Mouse (Mus musculus): ENCODE results near the gene H2-Q7. TPM values are rescaled to one million over a fixed set of nuclear protein-coding genes. Genes with fewer than 3 reads are reported as not detected.
"Not testable (repeated sequence)": the region's sequence is repeated elsewhere in the genome, so short reads cannot be mapped to it uniquely, and the experiment has no call there.

The H2-Q7 gene
- polyA plus RNA-seq, 1 experiment: 139 TPM

- H3K27ac ChIP-seq (ENCODE audit: insufficient read depth, low read depth, low read length); H3K4me3 ChIP-seq (ENCODE audit: insufficient read depth, low read depth, low read length); H3K4me1 ChIP-seq (ENCODE audit: control insufficient read depth, insufficient read depth, low read length); DNase-seq; H3K27me3 ChIP-seq (replicated peaks; ENCODE audit: control insufficient read depth, insufficient read depth, low read length); H3K36me3 ChIP-seq (ENCODE audit: control insufficient read depth, insufficient read depth, low read length): not testable (repeated sequence)
- TF ChIP-seq CTCF (conservative IDR thresholded peaks at IDR 0.05; ENCODE audit: insufficient read depth, insufficient read length, low read depth, low read length): peak; percentile 59
- WGBS: 19% methylated on average over 11 of the region's 11 CpGs
Measured at GRCm38 (mm10) chr17:35420206-35420810, 18.6 kb upstream of the H2-Q7 start.

GRCm38 (mm10) chr17:35421331-35421730 lies 17.6 kb upstream of the H2-Q7 start:
- WGBS: 97% methylated on average over 4 of the region's 4 CpGs
- not testable (repeated sequence) for H3K4me3 ChIP-seq (ENCODE audit: insufficient read depth, low read depth, low read length); H3K36me3 ChIP-seq (ENCODE audit: control insufficient read depth, insufficient read depth, low read length)

GRCm38 (mm10) chr17:35422360-35422759 lies 16.6 kb upstream of the H2-Q7 start:
- 92% methylated on average over 5 of the region's 5 CpGs for WGBS

More at GRCm38 (mm10) chr17:35421331-35421730, 17.6 kb upstream of the H2-Q7 start:
- not testable (repeated sequence) for DNase-seq; H3K27ac ChIP-seq (ENCODE audit: insufficient read depth, low read depth, low read length); H3K4me1 ChIP-seq (ENCODE audit: control insufficient read depth, insufficient read depth, low read length); H3K27me3 ChIP-seq (replicated peaks; ENCODE audit: control insufficient read depth, insufficient read depth, low read length)

GRCm38 (mm10) chr17:35423131-35423810 lies 15.7 kb upstream of the H2-Q7 start:
- not testable (repeated sequence) for DNase-seq; H3K36me3 ChIP-seq (ENCODE audit: control insufficient read depth, insufficient read depth, low read length); H3K27me3 ChIP-seq (replicated peaks; ENCODE audit: control insufficient read depth, insufficient read depth, low read length); H3K27ac ChIP-seq (ENCODE audit: insufficient read depth, low read depth, low read length); H3K4me1 ChIP-seq (ENCODE audit: control insufficient read depth, insufficient read depth, low read length); H3K4me3 ChIP-seq (ENCODE audit: insufficient read depth, low read depth, low read length)
- 68% methylated on average over 3 of the region's 3 CpGs for WGBS

More at GRCm38 (mm10) chr17:35422360-35422759, 16.6 kb upstream of the H2-Q7 start:
- H3K27me3 ChIP-seq (replicated peaks; ENCODE audit: control insufficient read depth, insufficient read depth, low read length); H3K36me3 ChIP-seq (ENCODE audit: control insufficient read depth, insufficient read depth, low read length); DNase-seq; H3K4me3 ChIP-seq (ENCODE audit: insufficient read depth, low read depth, low read length); H3K27ac ChIP-seq (ENCODE audit: insufficient read depth, low read depth, low read length); H3K4me1 ChIP-seq (ENCODE audit: control insufficient read depth, insufficient read depth, low read length): not testable (repeated sequence)

GRCm38 (mm10) chr17:35424106-35424505 lies 14.8 kb upstream of the H2-Q7 start:
- not testable (repeated sequence) for H3K4me3 ChIP-seq (ENCODE audit: insufficient read depth, low read depth, low read length); H3K27me3 ChIP-seq (replicated peaks; ENCODE audit: control insufficient read depth, insufficient read depth, low read length); H3K4me1 ChIP-seq (ENCODE audit: control insufficient read depth, insufficient read depth, low read length); H3K36me3 ChIP-seq (ENCODE audit: control insufficient read depth, insufficient read depth, low read length); DNase-seq; H3K27ac ChIP-seq (ENCODE audit: insufficient read depth, low read depth, low read length)
- WGBS: 97% methylated on average over 3 of the region's 3 CpGs

- not testable (repeated sequence) for H3K4me1 ChIP-seq (ENCODE audit: control insufficient read depth, insufficient read depth, low read length); H3K27ac ChIP-seq (ENCODE audit: insufficient read depth, low read depth, low read length); H3K27me3 ChIP-seq (replicated peaks; ENCODE audit: control insufficient read depth, insufficient read depth, low read length); H3K36me3 ChIP-seq (ENCODE audit: control insufficient read depth, insufficient read depth, low read length)
- WGBS: 2% methylated on average over 59 of the region's 66 CpGs
- peak within 1 kb of the TSS; percentile 50; the same call in 1 of the 2 replicates for H3K4me3 ChIP-seq (ENCODE audit: insufficient read depth, low read depth, low read length)
- DNase-seq: peak; percentile 83
Measured at GRCm38 (mm10) chr17:35424624-35425416, 14.1 kb upstream of the H2-Q7 start, which contains the start of gene H2-Q6. H2-Q6 (plus strand) TSS chr17:35424850.

GRCm38 (mm10) chr17:35425474-35425873 lies 13.5 kb upstream of the H2-Q7 start:
- not testable (repeated sequence) for H3K27me3 ChIP-seq (replicated peaks; ENCODE audit: control insufficient read depth, insufficient read depth, low read length); H3K4me1 ChIP-seq (ENCODE audit: control insufficient read depth, insufficient read depth, low read length); DNase-seq; H3K36me3 ChIP-seq (ENCODE audit: control insufficient read depth, insufficient read depth, low read length); H3K27ac ChIP-seq (ENCODE audit: insufficient read depth, low read depth, low read length)
- H3K4me3 ChIP-seq (ENCODE audit: insufficient read depth, low read depth, low read length): peak overlapping the region; percentile 17; the same call in 1 of the 2 replicates
- 30% methylated on average over 28 of the region's 28 CpGs for WGBS

GRCm38 (mm10) chr17:35428883-35429282 lies 10.1 kb upstream of the H2-Q7 start:
- not testable (repeated sequence) for H3K27me3 ChIP-seq (replicated peaks; ENCODE audit: control insufficient read depth, insufficient read depth, low read length); H3K4me3 ChIP-seq (ENCODE audit: insufficient read depth, low read depth, low read length); H3K27ac ChIP-seq (ENCODE audit: insufficient read depth, low read depth, low read length); H3K36me3 ChIP-seq (ENCODE audit: control insufficient read depth, insufficient read depth, low read length); H3K4me1 ChIP-seq (ENCODE audit: control insufficient read depth, insufficient read depth, low read length); DNase-seq
- WGBS: 89% methylated on average over 6 of the region's 6 CpGs

GRCm38 (mm10) chr17:35430671-35431070 lies 8.3 kb upstream of the H2-Q7 start:
- 88% methylated on average over 6 of the region's 6 CpGs for WGBS
- H3K4me1 ChIP-seq (ENCODE audit: control insufficient read depth, insufficient read depth, low read length); H3K27ac ChIP-seq (ENCODE audit: insufficient read depth, low read depth, low read length); DNase-seq; H3K27me3 ChIP-seq (replicated peaks; ENCODE audit: control insufficient read depth, insufficient read depth, low read length); H3K4me3 ChIP-seq (ENCODE audit: insufficient read depth, low read depth, low read length); H3K36me3 ChIP-seq (ENCODE audit: control insufficient read depth, insufficient read depth, low read length): not testable (repeated sequence)

- not testable (repeated sequence) for H3K36me3 ChIP-seq (ENCODE audit: control insufficient read depth, insufficient read depth, low read length); DNase-seq; H3K4me3 ChIP-seq (ENCODE audit: insufficient read depth, low read depth, low read length); H3K27ac ChIP-seq (ENCODE audit: insufficient read depth, low read depth, low read length); H3K27me3 ChIP-seq (replicated peaks; ENCODE audit: control insufficient read depth, insufficient read depth, low read length); H3K4me1 ChIP-seq (ENCODE audit: control insufficient read depth, insufficient read depth, low read length)
- WGBS: 86% methylated on average over 3 of the region's 3 CpGs
Measured at GRCm38 (mm10) chr17:35432167-35432566, 6.8 kb upstream of the H2-Q7 start.
